ENCODE assay signal across 21 mouse cellular contexts in genomic region chr3:103872663-103873098, GRCm38 (mm10). TPM values are rescaled to one million over a fixed set of nuclear protein-coding genes. Genes with fewer than 3 reads are reported as not detected.
A peak's percentile ranks its signal among the peaks of the same experiment; 100 is the strongest.
DNase-seq lines count a peak whose midpoint lies in the region; ATAC-seq and TF ChIP-seq lines count a peak whose summit lies in the region.
"Had no signal": no experiment of that assay in that cellular context is flagged by ENCODE, and none has a peak within 500 bp of the region (broad histone marks: within the 10 kb centered on the region; RNA-seq: fewer than 3 reads in every experiment).

No protein-coding gene starts in this region.

- 44% methylated on average over 3 of the region's 3 CpGs for WGBS in kidney, embryonic 15.5 days

- ATAC-seq in hematopoietic stem cell, adult 5-6 weeks (replicated peaks in 1 of 2; ENCODE audit: insufficient read depth in 1 of 2, low FRiP score in 2 of 2, low TSS enrichment in 1 of 2, low read depth in 1 of 2, poor library complexity in 2 of 2, severe bottlenecking in 2 of 2), result peak; percentile 42 to 48; a peak in 2 of 4 replicates
- no peak for ATAC-seq in kidney, embryonic 15.5 days (replicated peaks; ENCODE audit: low FRiP score)
- ATAC-seq: forebrain, embryonic 16.5 days; intestine, embryonic 16.5 days; lung, postnatal 0 days; midbrain, embryonic 15.5 days had no signal

- peaks cover 4% of the 10 kb centered on the region for H3K9me3 ChIP-seq in CH12.LX (replicated peaks; ENCODE audit: low read length)
- H3K9me3 ChIP-seq in kidney, embryonic 15.5 days (replicated peaks), result no peaks in the 10 kb centered on the region
- H3K9me3 ChIP-seq: heart, embryonic 15.5 days; hindbrain, embryonic 12.5 days; liver, embryonic 13.5 days; midbrain, embryonic 15.5 days; neural tube, embryonic 13.5 days had no signal

- no peaks in the 10 kb centered on the region for H3K27me3 ChIP-seq in CH12.LX (replicated peaks)
- no peaks in the 10 kb centered on the region for H3K27me3 ChIP-seq in kidney, embryonic 15.5 days
- H3K27me3 ChIP-seq: heart, embryonic 15.5 days; hindbrain, embryonic 12.5 days; liver, embryonic 13.5 days; midbrain, embryonic 15.5 days; neural tube, embryonic 13.5 days had no signal

- H3K4me1 ChIP-seq in CH12.LX (ENCODE audit: control insufficient read depth in 1 of 2, insufficient read depth in 2 of 2), result peaks cover 27 to 91% of the 10 kb centered on the region in 2 experiments
- no peaks in the 10 kb centered on the region for H3K4me1 ChIP-seq in kidney, embryonic 15.5 days
- H3K4me1 ChIP-seq: heart, embryonic 15.5 days; hindbrain, embryonic 12.5 days; liver, embryonic 13.5 days; midbrain, embryonic 15.5 days; neural tube, embryonic 13.5 days had no signal

- peaks cover 60% of the 10 kb centered on the region for H3K79me2 ChIP-seq in CH12.LX (replicated peaks; ENCODE audit: control insufficient read depth, extremely low read depth, insufficient read depth, poor library complexity, severe bottlenecking)

- TF ChIP-seq CTCF in CH12.LX (conservative IDR thresholded peaks at IDR 0.05 in 1 of 2, IDR thresholded peaks at IDR 0.05 in 1 of 2; ENCODE audit: low read depth in 2 of 2, low read length in 2 of 2), result no peak

- H3K4me3 ChIP-seq in CH12.LX (replicated peaks in 1 of 3; ENCODE audit: low read depth in 2 of 3, low read length in 2 of 3, poor library complexity in 1 of 3), result peak overlapping the region in 1 of 3 experiments; percentile 45
- H3K4me3 ChIP-seq in kidney, embryonic 15.5 days (replicated peaks), result no peak overlapping the region
- H3K4me3 ChIP-seq: erythroblast, embryonic 14.5 days; heart, embryonic 15.5 days; hindbrain, embryonic 12.5 days; liver, embryonic 13.5 days; midbrain, embryonic 15.5 days; neural tube, embryonic 13.5 days had no signal

- no peak for TF ChIP-seq POLR2A in CH12.LX (IDR thresholded peaks at IDR 0.05; ENCODE audit: low read depth, low read length)

- dilution Hi-C loops in CH12.LX (cut with MboI; ENCODE audit: extremely low pct_ligation_motif_present, extremely low pct_unique_long_range_greater_than_20kb, low sequenced_read_pairs), result no loop called here

- in situ Hi-C loops in CH12.LX (cut with MboI; ENCODE audit: low pct_ligation_motif_present, low pct_unique_long_range_greater_than_20kb, low sequenced_read_pairs), result no loop called here

- TF ChIP-seq EP300 in CH12.LX (IDR thresholded peaks at IDR 0.05; ENCODE audit: low read length), result peak; percentile 98

- DNase-seq in lung, postnatal 36 days, result peak; percentile 30
- DNase-seq in lung, postnatal 10 days, result no peak
- DNase-seq in CH12.LX (ENCODE audit: extremely low read depth), result peak; percentile 89
- peak; percentile 37 for DNase-seq in naive thymus-derived CD4-positive, alpha-beta T cell, adult 2 months (ENCODE audit: low read depth)
- no peak for DNase-seq in spleen, adult 12 weeks (ENCODE audit: low spot score)
- no peak for DNase-seq in left cerebral cortex, adult 11 months (ENCODE audit: low spot score)
- DNase-seq: adrenal gland, adult 2 months; cerebellum, postnatal 10 days; kidney, postnatal 25 days; liver, embryonic 13.5 days; thymus, postnatal 25 days had no signal

- H3K4me2 ChIP-seq in CH12.LX (ENCODE audit: insufficient read depth, low read depth, poor library complexity, severe bottlenecking), result peak overlapping the region; percentile 26; the same call in 1 of the 2 replicates
- no peak overlapping the region for H3K4me2 ChIP-seq in kidney, embryonic 15.5 days
- H3K4me2 ChIP-seq: heart, embryonic 15.5 days; hindbrain, embryonic 12.5 days; liver, embryonic 13.5 days; midbrain, embryonic 15.5 days; neural tube, embryonic 13.5 days had no signal

- peak overlapping the region; percentile 99 for H3K27ac ChIP-seq in CH12.LX (ENCODE audit: insufficient read depth, low read depth)
- no peak overlapping the region for H3K27ac ChIP-seq in kidney, embryonic 15.5 days
- H3K27ac ChIP-seq: heart, embryonic 15.5 days; hindbrain, embryonic 12.5 days; liver, embryonic 13.5 days; midbrain, embryonic 15.5 days; neural tube, embryonic 13.5 days had no signal

- H3K9ac ChIP-seq in CH12.LX (ENCODE audit: insufficient read depth, low read depth), result no peak overlapping the region
- no peak overlapping the region for H3K9ac ChIP-seq in kidney, embryonic 15.5 days
- H3K9ac ChIP-seq: heart, embryonic 15.5 days; hindbrain, embryonic 12.5 days; liver, embryonic 13.5 days; midbrain, embryonic 15.5 days; neural tube, embryonic 13.5 days had no signal

- H3K36me3 ChIP-seq in CH12.LX (replicated peaks in 1 of 2; ENCODE audit: control insufficient read depth in 1 of 2, insufficient read depth in 1 of 2, low read length in 1 of 2), result peaks cover 46 to 65% of the 10 kb centered on the region in 2 experiments
- H3K36me3 ChIP-seq in kidney, embryonic 15.5 days, result no peaks in the 10 kb centered on the region
- H3K36me3 ChIP-seq: heart, embryonic 15.5 days; hindbrain, embryonic 12.5 days; liver, embryonic 13.5 days; midbrain, embryonic 15.5 days; neural tube, embryonic 13.5 days had no signal

- no peak for TF ChIP-seq RAD21 in CH12.LX (IDR thresholded peaks at IDR 0.05; ENCODE audit: low read depth, low read length)

TF ChIP-seq in CH12.LX, 34 proteins besides CTCF, POLR2A, EP300 and RAD21 (continues in another document):
- TF ChIP-seq SIN3A (IDR thresholded peaks at IDR 0.05; ENCODE audit: low read length) (peak; percentile 67; the same call in 1 of the 2 replicates), MYC (IDR thresholded peaks at IDR 0.05; ENCODE audit: low read depth, low read length) (peak; percentile 94), MAZ (IDR thresholded peaks at IDR 0.05; ENCODE audit: low read depth, low read length) (no peak), ZKSCAN1 (IDR thresholded peaks at IDR 0.05; ENCODE audit: borderline replicate concordance, low read depth, low read length) (no peak), HCFC1 (IDR thresholded peaks at IDR 0.05; ENCODE audit: low read depth, low read length) (no peak; the same call in 1 of the 2 replicates), NRF1 (IDR thresholded peaks at IDR 0.05; ENCODE audit: low read depth, low read length) (no peak), USF1 (IDR thresholded peaks at IDR 0.05; ENCODE audit: low read depth, low read length) (no peak), ELF1 (IDR thresholded peaks at IDR 0.05; ENCODE audit: low read depth, low read length) (peak; percentile 30; the same call in 1 of the 2 replicates), MEF2A (IDR thresholded peaks at IDR 0.05; ENCODE audit: borderline replicate concordance, low read depth, low read length) (peak; percentile 91), POLR2AphosphoS2 (IDR thresholded peaks at IDR 0.05; ENCODE audit: low read depth, low read length) (no peak), JUND (conservative IDR thresholded peaks at IDR 0.05; ENCODE audit: low read depth, low read length) (peak; percentile 95), CHD1 (IDR thresholded peaks at IDR 0.05; ENCODE audit: low read depth, low read length) (no peak), TCF12 (IDR thresholded peaks at IDR 0.05; ENCODE audit: low read depth, low read length) (peak; percentile 90), UBTF (IDR thresholded peaks at IDR 0.05; ENCODE audit: low read depth, low read length) (no peak), ZNF384 (IDR thresholded peaks at IDR 0.05; ENCODE audit: low read depth, low read length) (no peak), ZMIZ1 (IDR thresholded peaks at IDR 0.05; ENCODE audit: low read depth, low read length) (peak; percentile 51; the same call in 1 of the 2 replicates), E2F4 (IDR thresholded peaks at IDR 0.05; ENCODE audit: insufficient replicate concordance, low read depth, low read length) (no peak), GABPA (IDR thresholded peaks at IDR 0.05; ENCODE audit: insufficient replicate concordance, low read depth, low read length) (no peak), IRF4 (IDR thresholded peaks at IDR 0.05; ENCODE audit: low read depth, low read length) (peak; percentile 98), ETS1 (conservative IDR thresholded peaks at IDR 0.05; ENCODE audit: low read depth, low read length) (peak; percentile 96), PAX5 (IDR thresholded peaks at IDR 0.05; ENCODE audit: low read length) (no peak), MAFK (IDR thresholded peaks at IDR 0.05; ENCODE audit: insufficient replicate concordance, low read length) (peak; percentile 88), KAT2A (IDR thresholded peaks at IDR 0.05; ENCODE audit: insufficient replicate concordance, low read length) (no peak), MAX (IDR thresholded peaks at IDR 0.05; ENCODE audit: low read length) (peak; percentile 93), ZC3H11A (IDR thresholded peaks at IDR 0.05; ENCODE audit: low read depth, low read length) (no peak), CHD2 (IDR thresholded peaks at IDR 0.05; ENCODE audit: low read length) (peak; percentile 85), USF2 (conservative IDR thresholded peaks at IDR 0.05; ENCODE audit: low read depth, low read length) (no peak), MXI1 (IDR thresholded peaks at IDR 0.05; ENCODE audit: low read depth, low read length) (peak; percentile 69; the same call in 1 of the 2 replicates), SMC3 (IDR thresholded peaks at IDR 0.05; ENCODE audit: low read depth, low read length) (no peak), NELFE (IDR thresholded peaks at IDR 0.05; ENCODE audit: low read depth, low read length) (no peak), TBP (conservative IDR thresholded peaks at IDR 0.05; ENCODE audit: low read depth, low read length) (no peak), JUN (IDR thresholded peaks at IDR 0.05; ENCODE audit: insufficient read depth, low read depth, low read length) (peak; percentile 84)

RNA-seq across cellular contexts. Expression of gene Ptpn22, which starts 13.1 kb away (rescaled TPM):
- total RNA-seq in CH12.LX (2012; rRNA removed), result 21.9 and 26.7 TPM in 2 replicates
- total RNA-seq in CH12.LX (2014; rRNA removed), result 46.9 and 49.7 TPM in 2 replicates
- 67.9 and 90.9 TPM in 2 replicates for polyA plus RNA-seq in CH12.LX (2012; ENCODE audit: insufficient read length, low read depth)
- 57.9 and 65.8 TPM in 2 replicates for total RNA-seq in hematopoietic stem cell, adult 5-6 weeks (2017)
- polyA plus RNA-seq in kidney, embryonic 15.5 days (2015; fragmentation: Nextera tagmentation; extraction: Ambion mirVana), result 0.58 and 0.73 TPM in 2 replicates
- polyA plus RNA-seq: erythroblast, embryonic 14.5 days had no signal

RNA-seq across cellular contexts. Expression of gene Bcl2l15, which starts 40.3 kb away (rescaled TPM):
- total RNA-seq in CH12.LX (2012; rRNA removed), result 12.2 and 19.3 TPM in 2 replicates
- 22.4 and 23.0 TPM in 2 replicates for total RNA-seq in CH12.LX (2014; rRNA removed)
- polyA plus RNA-seq in CH12.LX (2012; ENCODE audit: insufficient read length, low read depth), result 24.8 and 24.9 TPM in 2 replicates
- 0.50 TPM in 1 of 2 replicates, not detected in the other for total RNA-seq in hematopoietic stem cell, adult 5-6 weeks (2017)
- polyA plus RNA-seq in kidney, embryonic 15.5 days (2015; fragmentation: Nextera tagmentation; extraction: Ambion mirVana), result 0.14 and 0.17 TPM in 2 replicates
- total RNA-seq: adrenal gland, adult 2 months had no signal
- polyA plus RNA-seq: adrenal gland, adult 2 months; hindbrain, embryonic 12.5 days had no signal

RNA-seq across cellular contexts. Expression of gene Rsbn1, which starts 41.2 kb away (rescaled TPM):
- 13.0 and 13.4 TPM in 2 replicates for total RNA-seq in CH12.LX (2012; rRNA removed)
- total RNA-seq in CH12.LX (2014; rRNA removed), result 19.6 and 23.5 TPM in 2 replicates
- polyA plus RNA-seq in CH12.LX (2012; ENCODE audit: insufficient read length, low read depth), result 13.8 and 14.5 TPM in 2 replicates
- 47.0 and 48.7 TPM in 2 replicates for total RNA-seq in hematopoietic stem cell, adult 5-6 weeks (2017)
- 10.2 and 10.7 TPM in 2 replicates for polyA plus RNA-seq in kidney, embryonic 15.5 days (2015; fragmentation: Nextera tagmentation; extraction: Ambion mirVana)

Comparison
In these comparisons a context has a peak if more than half of its experiments do, and no peak if none do; other contexts are left out.
1. DNase-seq: peak in lung, postnatal 36 days (single experiment), CH12.LX (single experiment) and naive thymus-derived CD4-positive, alpha-beta T cell, adult 2 months (single experiment); none in lung, postnatal 10 days (single experiment), spleen, adult 12 weeks (single experiment) and left cerebral cortex, adult 11 months (single experiment).